Mouse (Mus musculus) gastrocnemius, adult 18-20 months (tissue): ENCODE data around the gene Vmn1r234. TPM values are rescaled to one million over a fixed set of nuclear protein-coding genes. Genes with fewer than 3 reads are reported as not detected.
"Not testable (repeated sequence)": the region's sequence is repeated elsewhere in the genome, so short reads cannot be mapped to it uniquely, and the experiment has no call there.

Source experiments
- DNase-seq: peaks from one replicate; pipeline ENCODE4 v3.0.0; 2021; ENCODE audit warnings: low spot score
- long read RNA-seq, 2 experiments: library from polyadenylated mRNA; stranded (forward); transcript quantifications; one replicate each; pipeline ENCODE4 v2.0.0; 2021
- microRNA-seq: library from miRNA; unstranded; fragments of <30 nt; microRNA quantifications from one replicate; pipeline ENCODE4 v1.2.0, GENCODE M21; 2021
- total RNA-seq, 2 experiments: library from RNA; stranded (reverse); gene quantifications; 2 replicates each; pipeline ENCODE4 v1.2.3; 2021

The Vmn1r234 gene
- not detected for total RNA-seq
- long read RNA-seq, experiment 1 = 0 reads
- long read RNA-seq, experiment 2 = 0 reads

DNA sequence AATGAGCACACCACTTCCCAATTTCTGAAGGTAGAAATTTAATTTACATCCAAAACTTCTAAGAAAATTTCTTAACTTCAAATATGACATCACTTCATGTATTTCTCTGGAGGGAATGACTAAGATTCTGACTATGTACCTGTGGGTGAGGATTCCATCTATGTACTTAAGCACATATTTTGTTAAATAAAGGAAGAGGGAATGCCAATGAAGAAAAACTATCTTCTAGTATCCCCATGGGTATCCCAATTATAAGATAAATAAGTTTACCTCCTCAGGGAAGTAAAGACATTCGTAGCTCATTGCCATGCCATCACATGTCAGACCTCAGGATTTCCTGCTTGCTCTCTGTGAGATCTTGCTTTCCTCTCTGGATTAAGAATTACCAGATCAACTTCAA is at the start of gene Vmn1r234:
TSS of gene Vmn1r234 (plus strand) at position 301 of the 400 bp plus-strand sequence.
- DNase-seq = no peak

DNA sequence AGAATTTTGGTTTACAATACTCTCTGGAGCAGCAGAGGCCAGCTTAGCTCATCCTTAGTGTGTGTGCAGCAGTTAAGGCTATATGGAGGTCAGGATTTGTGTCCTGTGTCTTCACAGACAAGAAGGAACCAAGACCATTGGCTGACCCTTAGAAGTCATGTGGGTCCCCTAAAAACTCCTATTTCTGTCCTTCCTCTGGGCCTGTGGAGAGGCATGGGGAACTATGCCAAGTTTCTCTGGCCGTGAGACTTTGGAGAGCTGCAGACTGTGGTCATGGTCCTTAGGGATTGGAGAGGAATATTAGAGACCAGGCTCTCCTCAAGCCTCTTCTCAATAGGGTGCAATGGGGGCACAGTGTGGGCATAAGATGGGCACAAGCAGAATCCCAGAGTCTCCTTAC is 14.8 kb upstream of the Vmn1r234 start:
- DNase-seq = not testable (repeated sequence)

DNA sequence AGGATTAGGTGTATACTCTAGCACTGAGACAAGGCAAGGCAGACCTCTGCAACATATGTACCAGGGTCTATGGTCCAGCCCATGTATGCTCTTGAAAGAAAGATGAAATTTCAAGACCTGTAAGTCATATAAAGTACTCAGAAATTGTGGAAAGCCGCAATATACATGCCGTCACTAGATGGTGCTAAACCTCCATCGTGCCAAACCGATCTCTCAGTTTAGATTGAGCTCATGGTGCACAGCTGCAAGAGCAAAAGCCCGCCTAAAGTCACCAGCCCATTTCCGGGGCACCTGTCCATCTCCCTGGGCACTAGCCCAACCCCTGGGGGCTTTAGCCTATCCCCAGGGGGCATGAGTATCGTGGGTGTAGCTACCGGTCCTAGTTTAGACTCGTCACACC is 5.8 kb downstream of the Vmn1r234 start:
- DNase-seq = peak; percentile 34

- no peak for DNase-seq
Measured at GRCm38 (mm10) chr17:21256111-21256510, 30.2 kb downstream of the Vmn1r234 start, which contains the start of gene Vmn1r235. Vmn1r235 (plus strand) TSS chr17:21256411.

DNA sequence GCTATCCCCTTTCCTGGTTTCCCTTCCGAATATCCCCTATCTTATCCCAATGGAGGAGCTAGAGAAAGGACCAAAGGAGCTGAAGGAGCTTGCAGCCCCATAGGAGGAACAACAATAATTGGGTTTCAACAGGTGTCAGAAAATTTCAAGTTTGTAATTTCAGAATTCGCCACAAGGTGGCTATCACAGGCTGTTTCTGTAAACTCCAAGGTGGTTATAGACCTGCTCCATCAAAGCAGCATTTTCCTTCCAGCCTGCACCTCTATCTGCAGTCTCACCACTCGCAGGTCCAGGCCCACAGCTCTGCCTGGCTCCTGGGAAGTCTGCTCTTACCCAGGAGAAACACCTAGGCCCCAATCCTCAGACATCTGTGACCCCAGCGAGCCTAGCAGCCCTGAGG is 46.2 kb downstream of the Vmn1r234 start:
- peak; percentile 41 for DNase-seq

GRCm38 (mm10) chr17:21282642-21283041 is 56.8 kb downstream of the Vmn1r234 start, which contains the start of gene Vmn1r236:
Vmn1r236 (plus strand) TSS chr17:21282942.
- no peak for DNase-seq

DNA sequence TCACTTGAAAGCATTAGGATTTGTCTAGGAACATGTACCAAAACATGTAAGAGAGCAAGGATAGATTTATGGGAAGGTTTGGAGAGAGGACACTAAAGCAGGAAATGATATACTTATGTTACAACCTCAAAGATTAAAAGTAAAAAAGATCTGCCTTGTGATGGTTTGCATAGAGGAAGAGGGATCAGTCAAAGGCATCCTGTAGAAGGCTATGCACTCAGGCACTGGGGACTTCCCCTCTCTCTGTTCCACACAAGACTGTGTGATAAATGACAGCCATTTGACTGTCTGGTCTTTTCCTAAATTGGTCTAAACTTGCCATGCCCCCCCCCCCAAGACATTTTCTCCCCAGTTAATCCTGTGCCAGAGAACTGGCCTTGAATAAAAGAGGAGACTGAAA is 58.5 kb downstream of the Vmn1r234 start:
- DNase-seq = no peak

Small RNAs within 50 kb of the gene (microRNA-seq; reads per million reads assigned to microRNA genes)
- gene Gm26384 = not detected

Other genes with a start within 250 kb of the Vmn1r234 start
- gene Vmn1r233, start 229.6 kb upstream of the Vmn1r234 start, total RNA-seq = not detected
- 1 to 10 TPM; 5.6 to 6.6 TPM for gene Zfp160, start 217.2 kb upstream of the Vmn1r234 start, total RNA-seq
- gene Vmn1r235, start 30.3 kb downstream of the Vmn1r234 start, total RNA-seq = not detected
- gene Vmn1r236, start 56.9 kb downstream of the Vmn1r234 start, total RNA-seq = not detected
- gene Vmn1r237, start 85.8 kb downstream of the Vmn1r234 start, total RNA-seq = not detected
- 1 to 10 TPM in 1 of 2 experiments, under 1 TPM in 1; 0.66 to 1.1 TPM for gene Zfp677, start 157.7 kb downstream of the Vmn1r234 start, total RNA-seq
- gene Zfp54, start 197.1 kb downstream of the Vmn1r234 start, total RNA-seq = 1 to 10 TPM in 1 of 2 experiments, under 1 TPM in 1; 0.66 to 1.0 TPM
- 10 to 100 TPM in 1 of 2 experiments, 1 to 10 TPM in 1; 9.4 to 10.3 TPM for gene Zfp51, start 224.3 kb downstream of the Vmn1r234 start, total RNA-seq